ENCODE assay signal across 17 mouse cellular contexts in the genomic region with DNA sequence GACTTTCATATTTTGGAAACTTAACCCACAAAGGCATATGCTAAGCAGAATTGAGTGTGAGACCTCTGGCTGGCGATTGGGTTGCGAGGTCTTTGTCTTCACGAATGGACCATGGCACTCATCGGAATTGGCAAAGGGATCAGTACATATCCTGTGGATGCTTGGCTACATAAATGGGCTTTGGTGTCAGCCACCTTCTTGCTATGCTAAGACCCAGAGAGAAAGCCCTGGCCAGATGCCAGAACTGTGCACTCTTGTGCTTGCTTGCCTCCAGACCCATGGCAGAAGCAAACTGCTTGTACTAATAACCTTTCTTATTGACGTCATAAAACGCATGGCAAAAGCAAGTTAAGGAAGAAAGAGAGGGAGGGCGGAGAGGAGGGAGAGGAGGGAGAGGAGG. TPM values are rescaled to one million over a fixed set of nuclear protein-coding genes. Genes with fewer than 3 reads are reported as not detected.
A peak's percentile ranks its signal among the peaks of the same experiment; 100 is the strongest.
DNase-seq lines count a peak whose midpoint lies in the region; ATAC-seq lines count a peak whose summit lies in the region.
"Had no signal": no experiment of that assay in that cellular context is flagged by ENCODE, and none has a peak within 500 bp of the region (broad histone marks: within the 10 kb centered on the region; RNA-seq: fewer than 3 reads in every experiment).

No protein-coding gene starts in this region.

- no peak overlapping the region for H3K9ac ChIP-seq in hindbrain, embryonic 15.5 days
- H3K9ac ChIP-seq in hindbrain, embryonic 13.5 days, result no peak overlapping the region
- H3K9ac ChIP-seq in midbrain, embryonic 14.5 days (replicated peaks; ENCODE audit: low read length), result no peak overlapping the region
- no peak overlapping the region for H3K9ac ChIP-seq in midbrain, embryonic 13.5 days (replicated peaks)
- H3K9ac ChIP-seq: embryonic facial prominence, embryonic 13.5 days; forebrain, embryonic 12.5 days; hindbrain, embryonic 14.5 days; intestine, embryonic 15.5 days; limb, embryonic 12.5 days; liver, postnatal 0 days had no signal

- H3K4me3 ChIP-seq in hindbrain, embryonic 15.5 days, result no peak overlapping the region
- no peak overlapping the region for H3K4me3 ChIP-seq in hindbrain, embryonic 13.5 days
- no peak overlapping the region for H3K4me3 ChIP-seq in midbrain, embryonic 14.5 days (replicated peaks; ENCODE audit: low read depth, low read length)
- H3K4me3 ChIP-seq in midbrain, embryonic 13.5 days (replicated peaks), result no peak overlapping the region
- H3K4me3 ChIP-seq: embryonic facial prominence, embryonic 13.5 days; erythroblast, embryonic 14.5 days; forebrain, embryonic 12.5 days; intestine, embryonic 15.5 days; layer of hippocampus, adult 2 months; limb, embryonic 12.5 days had no signal

- H3K4me1 ChIP-seq in hindbrain, embryonic 15.5 days (replicated peaks), result 0 out of 2 replicates have a peak, but pooled peaks cover 2% of the 10 kb centered on the region
- peaks cover 7% of the 10 kb centered on the region; the same call in 1 of the 2 replicates for H3K4me1 ChIP-seq in hindbrain, embryonic 13.5 days (replicated peaks)
- H3K4me1 ChIP-seq in midbrain, embryonic 14.5 days (ENCODE audit: control insufficient read depth, insufficient read depth, low read length), result no peaks in the 10 kb centered on the region
- H3K4me1 ChIP-seq in midbrain, embryonic 13.5 days (replicated peaks), result no peaks in the 10 kb centered on the region
- H3K4me1 ChIP-seq: embryonic facial prominence, embryonic 13.5 days; forebrain, embryonic 12.5 days; intestine, embryonic 15.5 days; limb, embryonic 12.5 days had no signal

- ATAC-seq in hindbrain, embryonic 15.5 days (ENCODE audit: low FRiP score, low read depth), result peak; percentile 12; the same call in 1 of the 2 replicates
- ATAC-seq in hindbrain, embryonic 13.5 days (ENCODE audit: low FRiP score), result no peak
- ATAC-seq in midbrain, embryonic 14.5 days (ENCODE audit: low FRiP score, low TSS enrichment), result no peak
- ATAC-seq in midbrain, embryonic 13.5 days, result no peak
- ATAC-seq: intestine, embryonic 15.5 days; liver, postnatal 0 days had no signal

- H3K27ac ChIP-seq in hindbrain, embryonic 15.5 days (replicated peaks), result no peak overlapping the region
- H3K27ac ChIP-seq in hindbrain, embryonic 13.5 days, result no peak overlapping the region
- H3K27ac ChIP-seq in midbrain, embryonic 14.5 days (replicated peaks; ENCODE audit: low read depth, low read length), result no peak overlapping the region
- no peak overlapping the region for H3K27ac ChIP-seq in midbrain, embryonic 13.5 days
- H3K27ac ChIP-seq: embryonic facial prominence, embryonic 13.5 days; forebrain, embryonic 12.5 days; hindbrain, embryonic 14.5 days; intestine, embryonic 15.5 days; layer of hippocampus, adult 2 months; limb, embryonic 12.5 days had no signal

- H3K4me2 ChIP-seq in hindbrain, embryonic 15.5 days, result no peak overlapping the region
- no peak overlapping the region for H3K4me2 ChIP-seq in hindbrain, embryonic 13.5 days
- H3K4me2 ChIP-seq in midbrain, embryonic 14.5 days (ENCODE audit: low read length), result no peak overlapping the region
- H3K4me2 ChIP-seq in midbrain, embryonic 13.5 days (replicated peaks), result no peak overlapping the region
- H3K4me2 ChIP-seq: embryonic facial prominence, embryonic 13.5 days; forebrain, embryonic 12.5 days; hindbrain, embryonic 14.5 days; intestine, embryonic 15.5 days; limb, embryonic 12.5 days; liver, embryonic 11.5 days had no signal

- DNase-seq in cerebellum, adult 11 months, result peak; percentile 21
- DNase-seq in cerebellum, adult 8-10 months, result no peak
- DNase-seq in midbrain, embryonic 14.5 days, result peak; percentile 41
- DNase-seq in cerebellum, postnatal 14 days, result peak; percentile 73 to 80
- no peak for DNase-seq in frontal cortex, postnatal 36 days (ENCODE audit: low spot score in 2 of 2)

- no peaks in the 10 kb centered on the region for H3K27me3 ChIP-seq in hindbrain, embryonic 15.5 days
- H3K27me3 ChIP-seq in hindbrain, embryonic 13.5 days, result peaks cover 12% of the 10 kb centered on the region
- no peaks in the 10 kb centered on the region for H3K27me3 ChIP-seq in midbrain, embryonic 14.5 days (ENCODE audit: control insufficient read depth, insufficient read depth, low read length)
- H3K27me3 ChIP-seq in midbrain, embryonic 13.5 days, result no peaks in the 10 kb centered on the region
- H3K27me3 ChIP-seq: intestine, embryonic 15.5 days had no signal

- no peaks in the 10 kb centered on the region for H3K36me3 ChIP-seq in hindbrain, embryonic 15.5 days
- H3K36me3 ChIP-seq in hindbrain, embryonic 13.5 days, result no peaks in the 10 kb centered on the region
- H3K36me3 ChIP-seq in midbrain, embryonic 14.5 days (ENCODE audit: control insufficient read depth, insufficient read depth, low read length), result no peaks in the 10 kb centered on the region
- H3K36me3 ChIP-seq in midbrain, embryonic 13.5 days, result no peaks in the 10 kb centered on the region
- H3K36me3 ChIP-seq: embryonic facial prominence, embryonic 13.5 days; forebrain, embryonic 12.5 days; intestine, embryonic 15.5 days; limb, embryonic 12.5 days had no signal

- no peaks in the 10 kb centered on the region for H3K9me3 ChIP-seq in hindbrain, embryonic 15.5 days
- no peaks in the 10 kb centered on the region for H3K9me3 ChIP-seq in hindbrain, embryonic 13.5 days
- no peaks in the 10 kb centered on the region for H3K9me3 ChIP-seq in midbrain, embryonic 14.5 days (ENCODE audit: control insufficient read depth, low read length)
- H3K9me3 ChIP-seq in midbrain, embryonic 13.5 days, result no peaks in the 10 kb centered on the region
- H3K9me3 ChIP-seq: embryonic facial prominence, embryonic 13.5 days; forebrain, embryonic 12.5 days; intestine, embryonic 15.5 days; limb, embryonic 12.5 days had no signal

- WGBS in hindbrain, embryonic 15.5 days, result 77% methylated on average over 7 of the region's 7 CpGs
- 86% methylated on average over 7 of the region's 7 CpGs for WGBS in hindbrain, embryonic 13.5 days
- WGBS in midbrain, embryonic 14.5 days, result 79% methylated on average over 7 of the region's 7 CpGs
- WGBS in midbrain, embryonic 13.5 days, result 81% methylated on average over 7 of the region's 7 CpGs

RNA-seq across cellular contexts. Expression of a gene that starts 28.6 kb away (rescaled TPM):
- polyA plus RNA-seq in hindbrain, embryonic 15.5 days (2015; fragmentation: Nextera tagmentation; extraction: Ambion mirVana), result 94.4 and 95.6 TPM in 2 replicates
- polyA plus RNA-seq in hindbrain, embryonic 13.5 days (2015; fragmentation: Nextera tagmentation; extraction: Ambion mirVana), result 127 TPM in 2 replicates
- 92.6 and 145 TPM in 2 replicates for polyA plus RNA-seq in midbrain, embryonic 14.5 days (2014; fragmentation: Nextera tagmentation; extraction: Ambion mirVana)
- polyA plus RNA-seq in midbrain, embryonic 13.5 days (2015; fragmentation: Nextera tagmentation; extraction: Ambion mirVana), result 135 and 143 TPM in 2 replicates

Comparison
In these comparisons a context has a peak if more than half of its experiments do, and no peak if none do; other contexts are left out.
1. DNase-seq: peak in cerebellum, adult 11 months (single experiment), midbrain, embryonic 14.5 days (single experiment) and cerebellum, postnatal 14 days (2 of 2); none in cerebellum, adult 8-10 months (single experiment) and frontal cortex, postnatal 36 days (0 of 2).